Mouse (Mus musculus): Measurements from ENCODE around the gene Gadd45b. TPM values are rescaled to one million over a fixed set of nuclear protein-coding genes. Genes with fewer than 3 reads are reported as not detected.

The Gadd45b gene
- total RNA-seq, 2 experiments from 2014 or later: 3.2 to 10.6 TPM

DNA sequence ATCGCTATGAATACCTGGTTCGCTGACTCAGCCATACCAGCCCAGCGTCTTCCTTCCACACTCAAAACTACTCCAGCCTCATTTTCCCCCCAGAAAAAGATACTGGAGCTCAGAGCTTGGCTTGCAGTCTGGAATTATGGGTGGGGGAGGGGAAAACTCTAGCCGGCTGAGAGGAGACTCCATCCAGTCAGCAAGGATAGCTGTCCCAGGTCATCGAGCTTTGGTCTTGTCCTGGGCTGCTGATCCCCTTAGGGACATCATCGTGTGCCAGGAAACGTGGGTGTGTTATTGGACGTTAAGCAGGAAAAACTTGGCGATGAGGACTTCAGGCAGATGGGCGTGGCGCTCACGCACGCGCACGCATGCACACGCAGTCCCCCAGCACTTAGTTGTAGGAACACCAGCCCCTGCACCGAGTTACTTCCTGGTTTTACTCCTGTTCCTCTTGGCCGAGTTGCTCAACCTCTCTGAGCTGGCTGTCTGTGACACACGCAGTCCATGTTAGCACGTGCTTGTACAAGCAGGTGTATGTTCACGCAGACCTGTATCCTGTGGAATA lies 3.6 kb downstream of the Gadd45b start:
- ATAC-seq (replicated peaks; ENCODE audit: low FRiP score, poor library complexity, severe bottlenecking): no peak

GRCm38 (mm10) chr10:80934136-80934985 lies 4.5 kb downstream of the Gadd45b start:
- no peak for ATAC-seq (replicated peaks; ENCODE audit: low FRiP score, poor library complexity, severe bottlenecking)

DNA sequence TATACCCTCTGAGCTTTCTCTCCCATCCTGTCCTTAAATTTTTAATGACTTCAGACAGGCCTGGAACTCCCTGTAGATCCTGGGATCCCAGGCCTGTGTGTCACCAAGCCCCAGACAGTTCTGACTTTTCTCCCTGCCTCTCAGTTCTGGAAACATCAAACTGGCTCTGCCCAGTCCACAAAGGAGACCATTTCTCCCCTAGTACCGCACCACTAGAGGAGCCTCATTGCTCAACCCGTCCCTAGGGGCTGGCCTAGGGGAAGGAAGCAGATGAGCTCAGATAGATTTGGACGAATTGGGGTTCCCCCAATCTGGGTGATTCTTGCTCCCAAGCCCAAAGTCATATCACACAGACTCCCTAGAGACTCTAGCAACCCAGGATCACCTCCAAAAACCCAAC lies 5.4 kb downstream of the Gadd45b start:
- no peak for ATAC-seq (replicated peaks; ENCODE audit: low FRiP score, poor library complexity, severe bottlenecking)

DNA sequence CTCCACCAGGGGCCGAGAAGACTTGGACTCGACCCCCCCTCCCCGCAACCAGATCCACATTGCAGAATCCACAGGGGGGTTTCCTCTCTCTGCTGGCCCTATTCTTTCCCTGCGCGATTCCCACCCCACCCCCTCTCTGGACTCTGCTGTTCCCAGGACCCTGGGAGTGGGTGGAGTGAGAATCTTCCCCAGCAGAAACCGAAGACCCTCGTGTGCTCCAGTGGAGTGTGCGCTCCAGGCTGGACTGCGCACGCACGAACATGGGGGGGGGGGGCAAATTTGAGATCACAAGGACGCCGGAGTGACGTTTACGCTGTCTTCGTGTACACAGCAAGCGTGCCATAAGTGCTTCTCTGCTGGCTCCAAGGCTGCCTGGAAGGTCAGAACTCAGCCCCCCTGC lies 5.8 kb downstream of the Gadd45b start:
- no peak for ATAC-seq (replicated peaks; ENCODE audit: low FRiP score, poor library complexity, severe bottlenecking)

GRCm38 (mm10) chr10:80936135-80936809 lies 6.4 kb downstream of the Gadd45b start:
- no peak for ATAC-seq (replicated peaks; ENCODE audit: low FRiP score, poor library complexity, severe bottlenecking)

DNA sequence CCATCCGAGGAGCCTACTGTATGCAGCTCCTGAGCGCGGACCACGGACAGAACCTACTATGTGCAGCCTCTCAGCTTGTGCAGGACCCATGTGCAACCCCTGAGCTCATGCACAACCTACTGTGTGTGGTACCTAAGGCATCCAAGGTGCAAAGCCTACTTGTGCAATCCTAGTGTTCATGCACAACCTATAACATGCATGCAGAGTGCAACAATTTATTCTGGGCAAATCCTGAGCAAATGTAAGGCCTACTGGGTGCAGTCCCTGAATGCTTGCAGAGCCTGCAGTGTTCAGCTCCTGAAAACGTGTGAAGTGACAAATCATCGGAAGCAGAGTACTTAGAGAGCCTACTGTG lies 6.9 kb downstream of the Gadd45b start:
- ATAC-seq (replicated peaks; ENCODE audit: low FRiP score, poor library complexity, severe bottlenecking): no peak

DNA sequence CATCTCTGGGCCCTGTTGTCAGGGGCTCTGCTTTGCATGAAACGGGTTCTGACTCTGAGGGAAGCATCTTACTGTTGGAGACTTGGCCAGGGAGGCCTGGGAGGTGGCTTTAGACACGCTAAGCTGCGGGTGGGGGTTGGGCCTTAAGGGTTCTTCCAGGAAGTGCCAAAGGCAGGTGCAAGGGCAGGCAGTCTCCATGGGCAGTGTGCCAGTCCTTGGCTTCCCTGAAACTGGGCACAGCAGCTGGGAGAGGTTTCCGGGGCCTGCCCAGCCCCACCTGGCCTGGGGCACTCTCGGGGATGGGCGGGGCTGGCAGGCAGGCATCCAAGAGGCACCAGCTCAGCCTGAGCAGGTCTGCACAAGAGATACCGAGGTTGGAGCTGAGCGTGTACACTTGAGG lies 7.8 kb downstream of the Gadd45b start:
- ATAC-seq (replicated peaks; ENCODE audit: low FRiP score, poor library complexity, severe bottlenecking): no peak

DNA sequence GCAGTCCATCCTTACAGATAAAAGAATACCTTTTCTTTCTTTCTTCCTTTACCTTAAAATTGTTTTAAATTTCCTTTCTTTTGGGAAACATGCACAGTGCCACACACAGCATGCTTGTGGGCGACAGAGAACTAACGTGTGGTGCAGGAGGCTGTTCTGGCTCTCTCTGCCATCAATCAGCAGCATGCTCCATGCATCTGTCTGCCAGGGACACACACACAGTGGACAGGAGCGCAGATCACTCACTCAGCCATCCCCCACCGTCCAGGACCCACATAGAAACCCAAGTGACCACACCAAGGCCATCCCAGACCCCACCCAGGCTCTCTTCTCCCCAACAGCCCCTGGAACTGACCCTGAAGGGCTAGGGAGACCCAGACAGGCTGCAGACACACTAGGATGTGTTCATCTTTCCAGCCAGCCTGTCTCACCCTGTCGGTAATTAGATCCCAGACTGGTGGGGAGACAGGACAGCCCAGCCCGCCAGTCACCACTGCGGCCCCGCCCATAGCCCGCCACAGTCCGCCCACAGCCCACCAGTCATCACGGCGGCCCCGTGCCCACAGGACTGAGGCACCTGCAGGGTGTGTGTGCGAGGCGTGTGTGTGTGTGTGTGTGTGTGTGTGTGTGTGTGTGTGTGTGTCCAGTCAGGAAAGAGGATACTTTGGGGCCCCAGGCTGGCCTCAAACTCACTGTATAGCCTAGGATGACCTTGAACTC lies 9.1 kb downstream of the Gadd45b start:
- ATAC-seq (replicated peaks; ENCODE audit: low FRiP score, poor library complexity, severe bottlenecking): no peak

GRCm38 (mm10) chr10:80939671-80940070 lies 9.8 kb downstream of the Gadd45b start:
- ATAC-seq (replicated peaks; ENCODE audit: low FRiP score, poor library complexity, severe bottlenecking): peak; percentile 61

GRCm38 (mm10) chr10:80940320-80940987 lies 10.6 kb downstream of the Gadd45b start:
- ATAC-seq (replicated peaks; ENCODE audit: low FRiP score, poor library complexity, severe bottlenecking): no peak

DNA sequence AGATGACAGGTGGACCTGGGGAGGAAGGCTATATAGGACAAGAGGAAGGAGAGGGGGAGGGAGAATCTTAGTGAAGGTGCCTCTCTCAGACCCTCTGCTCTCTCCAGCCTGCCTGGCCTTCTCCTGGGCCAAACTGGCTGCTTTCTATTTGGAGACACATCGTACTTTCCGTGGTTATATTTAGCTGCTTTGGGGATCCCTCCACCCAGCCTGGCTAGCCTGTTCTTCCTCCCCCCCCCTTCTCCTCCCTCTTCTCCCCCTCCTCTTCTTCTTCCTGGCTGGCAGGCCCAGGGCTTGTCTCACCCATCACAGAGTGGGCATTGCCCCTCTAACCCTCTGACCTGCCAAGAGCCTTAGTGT lies 11.1 kb downstream of the Gadd45b start:
- no peak for ATAC-seq (replicated peaks; ENCODE audit: low FRiP score, poor library complexity, severe bottlenecking)

DNA sequence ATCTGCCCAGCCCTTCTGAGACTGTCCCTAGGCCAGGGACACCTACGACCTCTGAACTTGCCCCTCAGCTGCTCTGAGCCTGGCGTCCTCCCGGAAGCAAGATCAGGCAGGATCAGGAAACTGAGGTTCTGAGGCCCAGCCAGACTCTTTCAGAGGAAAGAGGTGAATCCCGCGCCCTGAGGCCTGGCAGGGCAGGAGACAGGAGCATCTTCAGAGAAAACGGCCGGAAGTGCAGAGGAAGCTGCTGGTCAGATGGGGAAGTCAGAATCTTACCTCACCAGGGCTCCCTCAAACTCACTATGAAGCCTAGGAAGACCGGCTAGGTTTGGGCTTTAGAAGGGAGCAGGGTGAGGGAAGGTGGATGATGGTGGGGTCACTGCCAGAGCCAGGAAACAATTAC lies 13.0 kb downstream of the Gadd45b start:
- ATAC-seq (replicated peaks; ENCODE audit: low FRiP score, poor library complexity, severe bottlenecking): no peak

GRCm38 (mm10) chr10:80943701-80944100 lies 13.8 kb downstream of the Gadd45b start:
- ATAC-seq (replicated peaks; ENCODE audit: low FRiP score, poor library complexity, severe bottlenecking): no peak

DNA sequence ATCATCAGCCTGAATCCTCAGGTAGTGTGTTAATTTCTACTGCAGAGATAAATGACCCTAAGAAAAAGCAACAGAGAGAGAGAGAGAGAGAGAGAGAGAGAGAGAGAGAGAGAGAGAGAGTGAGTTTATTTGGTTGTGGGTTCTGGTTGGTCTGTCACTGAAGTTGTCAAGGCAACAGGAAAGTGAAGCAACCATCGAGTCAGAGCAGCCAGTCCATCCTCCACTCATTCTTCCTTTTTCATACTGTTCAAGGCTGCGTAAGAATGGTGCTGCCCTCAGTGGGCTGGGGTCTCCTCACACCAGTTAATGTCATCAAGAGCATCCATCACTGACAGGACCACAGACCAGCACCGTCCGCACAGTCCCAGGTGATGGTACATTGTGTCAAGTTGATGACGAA lies 14.4 kb downstream of the Gadd45b start:
- no peak for ATAC-seq (replicated peaks; ENCODE audit: low FRiP score, poor library complexity, severe bottlenecking)

DNA sequence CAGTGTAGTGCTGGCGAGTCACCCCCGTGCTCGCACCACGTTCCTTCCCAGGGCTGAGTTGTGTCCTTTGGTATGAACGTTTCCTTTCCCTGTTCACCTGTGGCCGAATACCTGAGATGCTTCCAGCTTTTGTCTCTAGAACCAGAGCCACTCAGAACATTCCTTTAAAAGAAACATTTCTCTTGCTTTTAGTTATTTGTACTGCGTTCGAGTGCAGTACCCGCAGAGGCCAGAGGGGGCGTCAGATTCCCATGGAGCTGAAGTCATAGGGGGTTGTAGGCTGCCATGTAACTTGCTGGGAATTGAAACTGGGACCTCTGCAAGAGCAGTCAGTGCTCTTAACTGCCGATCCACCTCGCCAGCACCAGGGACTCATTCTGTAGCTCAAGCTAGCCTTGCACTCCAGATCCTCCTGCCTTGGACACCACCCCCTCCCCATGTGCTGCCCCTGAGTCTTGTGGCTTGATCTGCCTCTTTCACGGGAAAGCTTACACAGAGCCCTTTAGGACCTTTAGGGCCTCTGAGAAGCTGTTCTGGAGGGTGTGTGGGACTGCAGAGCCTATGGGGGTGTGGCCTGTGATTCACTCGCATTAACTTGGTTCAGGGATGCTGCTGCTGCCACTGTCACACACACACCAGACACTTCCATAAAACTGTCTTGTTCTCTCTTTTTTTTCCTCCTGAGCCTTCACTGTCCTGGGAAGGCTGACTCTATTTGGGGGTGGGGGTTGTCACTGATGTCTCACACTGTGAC lies 17.0 kb downstream of the Gadd45b start:
- no peak for ATAC-seq (replicated peaks; ENCODE audit: low FRiP score, poor library complexity, severe bottlenecking)

DNA sequence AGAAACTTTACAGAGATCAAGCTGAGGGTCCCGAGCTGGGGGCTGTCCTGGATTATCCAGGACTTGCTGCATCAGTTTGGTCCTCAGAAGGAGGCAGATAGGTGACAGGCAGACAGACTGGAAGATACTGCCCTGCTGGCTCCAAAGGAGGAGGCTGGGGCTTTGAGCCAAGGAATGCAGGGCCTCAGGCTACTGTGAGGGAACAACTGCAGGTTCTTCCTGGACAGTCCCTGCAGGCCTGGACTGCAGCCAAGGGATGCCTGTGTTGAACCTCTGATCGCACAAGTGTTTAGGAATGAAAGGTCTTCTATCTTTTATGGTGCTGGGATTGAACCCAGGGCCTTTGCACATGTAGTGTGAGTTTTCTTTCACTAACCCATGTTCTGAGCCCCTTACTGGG lies 17.9 kb downstream of the Gadd45b start:
- ATAC-seq (replicated peaks; ENCODE audit: low FRiP score, poor library complexity, severe bottlenecking): no peak

GRCm38 (mm10) chr10:80948570-80948969 lies 18.7 kb downstream of the Gadd45b start:
- ATAC-seq (replicated peaks; ENCODE audit: low FRiP score, poor library complexity, severe bottlenecking): no peak

GRCm38 (mm10) chr10:80949081-80949480 lies 19.2 kb downstream of the Gadd45b start:
- ATAC-seq (replicated peaks; ENCODE audit: low FRiP score, poor library complexity, severe bottlenecking): no peak

DNA sequence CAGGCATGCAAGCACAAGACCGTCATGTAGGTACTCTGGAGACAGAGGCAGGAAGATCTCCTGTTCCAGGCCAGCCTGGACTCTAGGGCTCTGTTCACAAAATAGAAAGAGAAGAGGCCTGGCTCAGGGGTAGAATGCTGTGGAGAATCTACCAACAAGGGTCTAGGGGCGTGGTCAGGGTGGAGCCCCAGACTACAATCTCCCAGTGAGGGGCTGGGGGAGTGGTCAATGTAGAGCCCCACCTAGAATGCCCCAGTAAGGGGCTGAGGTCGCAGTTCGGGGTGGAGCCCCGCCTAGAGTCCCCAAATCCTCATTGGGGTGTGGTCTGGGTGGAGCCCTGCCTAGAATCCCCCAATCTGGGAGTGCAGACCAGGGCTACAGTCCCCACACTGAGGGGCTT lies 20.4 kb downstream of the Gadd45b start:
- no peak for ATAC-seq (replicated peaks; ENCODE audit: low FRiP score, poor library complexity, severe bottlenecking)

Data from erythroblast, adult 5-6 weeks (primary cell).